Mouse (Mus musculus) B cell, adult 62 days (primary cell): ENCODE measurements around the gene Scn5a. TPM values are rescaled to one million over a fixed set of nuclear protein-coding genes. Genes with fewer than 3 reads are reported as not detected.

ENCODE experiments used
- total RNA-seq: library from RNA; stranded (reverse); gene quantifications from 4 replicates; pipeline ENCODE4 v1.2.4, GENCODE M21; 2023

Scn5a gene
- total RNA-seq = not detected in 4 replicates

GRCm38 (mm10) chr9:119578636-119579438 lies at the start of gene Scn5a:
Gene Scn5a (minus strand): TSS chr9:119579016.

GRCm38 (mm10) chr9:119444738-119445429 lies 133.9 kb downstream of the Scn5a start, which contains the start of gene Exog:
Gene Exog (plus strand): TSS chr9:119444943.

Other genes with a start within 250 kb of the Scn5a start
- gene Acaa1a, start 239.3 kb downstream of the Scn5a start, total RNA-seq = 46.2 to 53.7 TPM (median 51.2 TPM) in 4 replicates
- gene Myd88, start 237.6 kb downstream of the Scn5a start, total RNA-seq = 31.1 to 32.3 TPM (median 31.8 TPM) in 4 replicates
- 0.98 to 3.2 TPM (median 1.5 TPM) in 4 replicates for gene Xylb, start 221.6 kb downstream of the Scn5a start, total RNA-seq
- gene Slc22a14, start 213.5 kb downstream of the Scn5a start, total RNA-seq = not detected in 4 replicates
- 0.39 to 0.43 TPM in 2 of 4 replicates, not detected in the others for gene Acvr2b, start 176.9 kb downstream of the Scn5a start, total RNA-seq
- gene Exog, start 134.1 kb downstream of the Scn5a start, total RNA-seq = 5.2 to 8.3 TPM (median 6.7 TPM) in 4 replicates
- gene Scn10a, start 140.3 kb upstream of the Scn5a start, total RNA-seq = not detected in 4 replicates
- gene Scn11a, start 246.4 kb upstream of the Scn5a start, total RNA-seq = not detected in 4 replicates